Comparison of ENCODE assay signal across 20 mouse cellular contexts in the genomic region with DNA sequence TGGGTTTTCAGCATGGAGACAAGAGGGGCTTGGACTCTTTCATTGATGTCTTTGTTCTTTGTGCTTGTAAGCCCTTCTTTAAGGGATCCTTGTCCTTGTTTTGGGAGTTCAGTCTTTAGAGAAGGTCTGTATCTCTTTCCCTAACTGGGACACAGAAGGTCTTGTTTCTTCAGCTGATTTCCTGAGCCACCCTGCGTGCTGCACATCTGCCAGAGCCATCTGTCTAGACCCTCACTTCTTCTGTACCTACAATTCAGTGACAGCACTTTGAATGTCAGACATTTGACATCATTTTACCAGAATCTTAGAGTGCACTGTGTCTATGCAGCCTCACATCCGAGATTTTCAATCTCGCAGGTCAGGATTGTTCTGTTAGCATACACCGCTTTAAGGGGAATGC. TPM values are rescaled to one million over a fixed set of nuclear protein-coding genes. Genes with fewer than 3 reads are reported as not detected.
"Had no signal": no experiment of that assay in that cellular context is flagged by ENCODE, and none has a peak within 500 bp of the region (broad histone marks: within the 10 kb centered on the region; RNA-seq: fewer than 3 reads in every experiment).

No protein-coding gene starts in this region.

- H3K9me3 ChIP-seq: liver, embryonic 15.5 days; lung, embryonic 15.5 days; megakaryocyte, embryonic 14.5 days; midbrain, embryonic 10.5 days; midbrain, embryonic 13.5 days; neural tube, embryonic 13.5 days; stomach, embryonic 15.5 days had no signal

- H3K4me1 ChIP-seq: lung, embryonic 15.5 days; midbrain, embryonic 10.5 days; midbrain, embryonic 13.5 days; neural tube, embryonic 13.5 days; stomach, embryonic 15.5 days had no signal

- DNase-seq: kidney, adult 2 months; lung, adult 18-20 months; lung, postnatal 10 days; lung, postnatal 36 days; retina, postnatal 1 day; right cerebral cortex, postnatal 25 days; spleen, adult 18-20 months had no signal

- H3K4me2 ChIP-seq: liver, embryonic 15.5 days; lung, embryonic 15.5 days; midbrain, embryonic 13.5 days; neural tube, embryonic 13.5 days; stomach, embryonic 15.5 days had no signal

- ATAC-seq: intestine, postnatal 0 days; midbrain, embryonic 13.5 days; midbrain, embryonic 16.5 days had no signal

- H3K4me3 ChIP-seq: liver, embryonic 15.5 days; lung, embryonic 15.5 days; midbrain, embryonic 10.5 days; midbrain, embryonic 13.5 days; myocyte; neural tube, embryonic 13.5 days; stomach, embryonic 15.5 days had no signal

- H3K27me3 ChIP-seq: liver, embryonic 15.5 days; lung, embryonic 15.5 days; megakaryocyte, embryonic 14.5 days; midbrain, embryonic 13.5 days; neural tube, embryonic 13.5 days; stomach, embryonic 15.5 days had no signal

- H3K27ac ChIP-seq: kidney, postnatal 0 days; liver, embryonic 15.5 days; lung, embryonic 15.5 days; midbrain, embryonic 10.5 days; midbrain, embryonic 13.5 days; neural tube, embryonic 13.5 days; stomach, embryonic 15.5 days had no signal

- H3K9ac ChIP-seq: liver, embryonic 15.5 days; lung, embryonic 15.5 days; midbrain, embryonic 13.5 days; neural tube, embryonic 13.5 days; stomach, embryonic 15.5 days had no signal

RNA-seq across cellular contexts. Expression of a gene that starts 32.4 kb away (rescaled TPM):
- total RNA-seq: monocyte, adult 5-6 weeks had no signal
- polyA plus RNA-seq: intestine, embryonic 14.5 days; midbrain, embryonic 10.5 days; midbrain, embryonic 13.5 days had no signal
